Mouse (Mus musculus) limb, embryonic 14.5 days (tissue): Measurements from ENCODE around the gene Ctnnd2. TPM values are rescaled to one million over a fixed set of nuclear protein-coding genes. Genes with fewer than 3 reads are reported as not detected.

Experiments
- ATAC-seq: fragments of 200-750 bp; cut with Nextera tagmentation; 2 replicates; pipeline ENCODE4 v1.8.0; 2017; ENCODE audit warnings: low read depth, moderate number of reproducible peaks, moderate TSS enrichment; ENCODE audit not compliant: low FRiP score
- DNase-seq: peaks from one replicate; pipeline ENCODE4 v3.0.0-alpha.2; 2015; ENCODE audit warnings: low spot score
- H3K27ac ChIP-seq: fragments of 300-500 bp; sonication (generic); replicated peaks from 2 replicates; pipeline ENCODE4 v1.5.1; 2014; ENCODE audit warnings: low read depth, mild to moderate bottlenecking, low read length, moderate library complexity, mixed read lengths
- H3K27me3 ChIP-seq: fragments of 300-500 bp; sonication (generic); 2 replicates; pipeline ENCODE4 v1.6.1; 2014; ENCODE audit warnings: low read length, mixed read lengths; ENCODE audit not compliant: control insufficient read depth, insufficient read depth
- H3K36me3 ChIP-seq: fragments of 300-500 bp; sonication (generic); 2 replicates; pipeline ENCODE4 v1.6.1; 2014; ENCODE audit warnings: mild to moderate bottlenecking, low read length, moderate library complexity, mixed read lengths; ENCODE audit not compliant: control insufficient read depth, insufficient read depth
- H3K4me1 ChIP-seq: fragments of 300-500 bp; sonication (generic); 2 replicates; pipeline ENCODE4 v1.6.1; 2014; ENCODE audit warnings: antibody characterized with exemption, low read length, mixed read lengths; ENCODE audit not compliant: control insufficient read depth, insufficient read depth
- H3K4me2 ChIP-seq: fragments of 300-500 bp; sonication (generic); replicated peaks from 2 replicates; pipeline ENCODE4 v1.6.1; 2014; ENCODE audit warnings: low read depth, mild to moderate bottlenecking, low read length, moderate library complexity; ENCODE audit not compliant: severe bottlenecking
- H3K4me3 ChIP-seq: fragments of 300-500 bp; sonication (generic); replicated peaks from 2 replicates; pipeline ENCODE4 v1.5.1; 2014; ENCODE audit warnings: low read length
- H3K9ac ChIP-seq: fragments of 300-500 bp; sonication (generic); 2 replicates; pipeline ENCODE4 v1.6.1; 2014; ENCODE audit warnings: mild to moderate bottlenecking, low read depth, low read length, moderate library complexity; ENCODE audit not compliant: severe bottlenecking
- H3K9me3 ChIP-seq: fragments of 300-500 bp; sonication (generic); 2 replicates; pipeline ENCODE4 v1.6.1; 2016; ENCODE audit warnings: low read length; ENCODE audit not compliant: control insufficient read depth
- POLR2A ChIP-seq: fragments of 200-500 bp; IDR thresholded peaks from 2 replicates; pipeline ENCODE4 v1.8.0; 2012; ENCODE audit warnings: inconsistent platforms, mild to moderate bottlenecking, moderate library complexity, borderline replicate concordance; ENCODE audit not compliant: insufficient read depth, insufficient read length; ENCODE audit errors: extremely low read depth
- WGBS: fragments of 180-500 bp; shearing (Covaris S2); extraction: QIAGEN DNeasy Blood & Tissue Kit; methylation state at CpG from one replicate; pipeline ENCODE4 v1.1.7; 2014; 5-methylcytosine and 5-hydroxymethylcytosine counted together
- polyA plus RNA-seq, 2 experiments: library from polyadenylated mRNA; depleted of rRNA in 1 of 2; stranded (reverse) in 1 of 2; unstranded in 1 of 2; fragments of >200 nt; fragmentation: Nextera tagmentation in 1 of 2; extraction: Ambion mirVana in 1 of 2; gene quantifications; 2 replicates each; pipeline versions ENCODE4 v1.2.1 to v1.2.3; 2012 to 2014

Gene Ctnnd2
- polyA plus RNA-seq, 2 experiments: 3.6 to 4.2 TPM

DNA sequence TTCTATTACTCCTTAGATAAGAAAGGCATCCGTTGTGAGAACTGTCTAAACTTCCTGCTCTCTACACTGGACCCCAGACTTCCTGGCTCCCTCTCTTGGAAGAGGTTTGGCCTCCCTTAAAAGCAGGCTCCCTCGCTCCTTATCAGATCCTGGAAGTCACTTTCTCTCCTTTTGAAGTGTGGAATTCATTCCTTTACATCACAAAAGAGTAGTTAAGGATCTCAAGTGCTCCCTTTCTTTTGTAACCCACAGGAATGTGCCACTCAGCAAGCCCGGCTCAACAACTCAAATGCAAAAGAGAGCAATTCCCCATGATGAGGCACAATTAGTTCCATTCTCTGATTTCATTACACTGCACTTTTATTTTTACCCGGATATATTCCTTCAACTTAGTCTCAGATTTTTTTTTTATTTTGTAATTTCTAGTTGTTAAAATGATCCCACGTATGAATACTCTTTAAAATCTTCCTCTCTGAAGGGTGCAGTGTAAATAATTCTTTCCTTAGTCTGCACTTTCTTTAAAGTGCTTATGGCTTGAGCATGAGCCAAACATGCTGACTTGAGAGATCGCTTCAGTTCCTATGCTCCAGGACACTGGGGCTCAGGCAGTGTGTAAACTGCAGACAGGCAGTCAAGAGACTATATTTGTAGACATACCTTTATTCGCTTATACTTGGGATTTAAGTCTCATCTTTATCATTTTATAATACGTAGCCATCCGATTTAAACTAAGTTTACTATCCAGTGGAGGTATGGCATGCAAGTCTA is 210.9 kb downstream of the Ctnnd2 start:
- TF ChIP-seq POLR2A: no peak
- H3K27ac ChIP-seq: no peak overlapping the region
- H3K9me3 ChIP-seq: no peaks in the 10 kb centered on the region
- H3K4me2 ChIP-seq: no peak overlapping the region
- no peak for ATAC-seq
- no peaks in the 10 kb centered on the region for H3K4me1 ChIP-seq
- no peaks in the 10 kb centered on the region for H3K27me3 ChIP-seq
- 23% methylated on average over 9 of the region's 9 CpGs for WGBS
- no peak overlapping the region for H3K4me3 ChIP-seq
- DNase-seq: no peak
- H3K36me3 ChIP-seq: no peaks in the 10 kb centered on the region
- no peak overlapping the region for H3K9ac ChIP-seq

DNA sequence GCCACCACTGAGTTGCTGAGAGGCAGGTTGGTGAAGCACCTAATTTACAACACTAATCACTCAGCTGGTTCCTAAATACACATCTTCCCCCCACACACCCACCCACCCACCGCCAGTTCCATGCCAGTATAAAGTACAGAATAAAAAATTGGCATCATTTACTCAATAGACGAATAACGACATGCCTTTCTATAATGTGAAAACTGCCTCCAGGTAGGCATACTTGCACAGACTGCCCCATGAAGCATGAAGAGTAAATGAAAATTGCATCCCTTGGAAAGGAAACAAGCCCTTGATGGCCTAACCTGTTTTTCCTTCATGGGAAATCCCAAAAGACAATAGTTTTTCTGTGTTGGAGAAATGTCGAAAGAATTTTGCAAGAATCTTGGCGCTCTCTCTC is 212.0 kb downstream of the Ctnnd2 start:
- Histone ChIP-seq H3K4me1 (no peaks in the 10 kb centered on the region), H3K9ac (no peak overlapping the region), H3K27me3 (no peaks in the 10 kb centered on the region), H3K4me2 (no peak overlapping the region), H3K9me3 (no peaks in the 10 kb centered on the region), H3K36me3 (no peaks in the 10 kb centered on the region), H3K27ac (no peak overlapping the region), H3K4me3 (no peak overlapping the region)
- ATAC-seq (no peak), DNase-seq (no peak)
- TF ChIP-seq POLR2A: no peak
- WGBS: 55% methylated on average over 5 of the region's 5 CpGs

DNA sequence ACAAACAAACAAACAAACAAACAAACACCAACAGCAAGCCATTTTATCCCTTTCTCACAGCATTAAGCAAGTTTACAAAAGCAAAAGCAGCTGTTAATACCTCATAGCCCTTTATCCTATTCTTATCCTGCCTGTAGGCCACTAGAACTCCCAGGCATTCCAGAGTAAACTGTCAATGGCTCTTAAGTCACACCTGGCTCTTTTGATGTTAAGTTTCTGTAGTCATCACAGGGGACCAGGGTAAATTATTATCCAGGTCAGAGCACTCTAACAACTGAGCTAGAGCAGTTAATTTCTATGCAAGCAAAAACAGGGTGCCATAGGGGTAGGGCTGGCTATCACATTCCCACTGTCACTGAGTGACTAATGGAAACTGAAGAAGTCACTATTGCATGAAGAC is 214.1 kb downstream of the Ctnnd2 start:
- Histone ChIP-seq H3K36me3 (no peaks in the 10 kb centered on the region), H3K4me2 (no peak overlapping the region), H3K27me3 (no peaks in the 10 kb centered on the region), H3K4me1 (no peaks in the 10 kb centered on the region), H3K9ac (no peak overlapping the region), H3K4me3 (no peak overlapping the region), H3K9me3 (no peaks in the 10 kb centered on the region), H3K27ac (no peak overlapping the region)
- no peak for TF ChIP-seq POLR2A
- ATAC-seq: no peak
- no peak for DNase-seq

DNA sequence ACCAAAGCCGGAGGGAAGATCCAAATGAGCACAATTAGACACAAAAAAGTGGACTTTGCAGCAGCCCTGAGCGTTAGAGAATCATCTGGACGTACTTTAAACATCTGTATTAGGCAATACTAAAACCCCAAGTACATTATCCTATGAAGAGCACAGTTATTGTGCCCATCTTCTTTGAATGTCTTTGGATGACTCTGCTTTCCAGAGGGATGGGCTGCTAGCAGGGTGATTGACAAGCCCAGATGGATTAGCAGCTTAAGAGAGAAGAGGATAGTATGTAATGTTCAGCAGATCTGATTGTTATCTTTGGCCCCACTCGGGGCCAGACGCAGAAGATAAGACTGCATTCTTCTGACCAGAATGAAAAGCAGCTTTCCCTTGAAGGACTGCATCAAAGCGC is 214.9 kb downstream of the Ctnnd2 start:
- no peak overlapping the region for H3K4me3 ChIP-seq
- H3K36me3 ChIP-seq: no peaks in the 10 kb centered on the region
- H3K27ac ChIP-seq: no peak overlapping the region
- no peak for TF ChIP-seq POLR2A
- H3K4me1 ChIP-seq: no peaks in the 10 kb centered on the region
- no peak for ATAC-seq
- no peaks in the 10 kb centered on the region for H3K9me3 ChIP-seq
- WGBS: 37% methylated on average over 6 of the region's 6 CpGs
- H3K4me2 ChIP-seq: no peak overlapping the region
- DNase-seq: no peak
- H3K27me3 ChIP-seq: no peaks in the 10 kb centered on the region
- no peak overlapping the region for H3K9ac ChIP-seq

DNA sequence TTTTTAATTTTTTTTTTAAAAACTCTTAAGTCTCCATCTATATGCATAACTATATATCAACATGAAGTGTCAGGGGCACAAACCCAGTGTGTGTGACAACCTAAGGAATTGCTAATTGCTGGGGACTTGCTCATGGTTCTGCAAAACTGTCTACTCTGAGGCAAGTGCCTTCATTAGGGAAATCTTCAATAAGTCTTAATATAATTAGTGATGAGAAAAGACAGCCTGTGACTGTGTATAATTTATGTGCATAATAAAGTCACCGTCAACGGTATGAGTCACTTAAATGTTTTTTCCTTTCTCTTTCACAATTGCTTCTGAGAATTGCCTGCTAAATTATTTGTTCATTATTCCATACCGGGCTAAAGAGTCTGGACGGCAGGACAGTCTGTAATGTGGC is 228.7 kb downstream of the Ctnnd2 start:
- DNase-seq: no peak
- TF ChIP-seq POLR2A: no peak
- WGBS: 54% methylated on average over 4 of the region's 4 CpGs
- no peak overlapping the region for H3K27ac ChIP-seq
- H3K4me3 ChIP-seq: no peak overlapping the region
- no peaks in the 10 kb centered on the region for H3K36me3 ChIP-seq
- ATAC-seq: no peak
- no peak overlapping the region for H3K9ac ChIP-seq
- H3K4me2 ChIP-seq: no peak overlapping the region
- no peaks in the 10 kb centered on the region for H3K4me1 ChIP-seq
- H3K27me3 ChIP-seq: no peaks in the 10 kb centered on the region
- no peaks in the 10 kb centered on the region for H3K9me3 ChIP-seq
